Mouse (Mus musculus) kidney, adult 8-10 months (tissue): Measurements from ENCODE around the gene Isg20l2.
"Not testable (repeated sequence)": the region's sequence is repeated elsewhere in the genome, so short reads cannot be mapped to it uniquely, and the experiment has no call there.

Experiments used
- DNase-seq, 2 experiments: peaks; one replicate each; pipeline ENCODE4 v3.0.0; 2022

The Isg20l2 gene

DNA sequence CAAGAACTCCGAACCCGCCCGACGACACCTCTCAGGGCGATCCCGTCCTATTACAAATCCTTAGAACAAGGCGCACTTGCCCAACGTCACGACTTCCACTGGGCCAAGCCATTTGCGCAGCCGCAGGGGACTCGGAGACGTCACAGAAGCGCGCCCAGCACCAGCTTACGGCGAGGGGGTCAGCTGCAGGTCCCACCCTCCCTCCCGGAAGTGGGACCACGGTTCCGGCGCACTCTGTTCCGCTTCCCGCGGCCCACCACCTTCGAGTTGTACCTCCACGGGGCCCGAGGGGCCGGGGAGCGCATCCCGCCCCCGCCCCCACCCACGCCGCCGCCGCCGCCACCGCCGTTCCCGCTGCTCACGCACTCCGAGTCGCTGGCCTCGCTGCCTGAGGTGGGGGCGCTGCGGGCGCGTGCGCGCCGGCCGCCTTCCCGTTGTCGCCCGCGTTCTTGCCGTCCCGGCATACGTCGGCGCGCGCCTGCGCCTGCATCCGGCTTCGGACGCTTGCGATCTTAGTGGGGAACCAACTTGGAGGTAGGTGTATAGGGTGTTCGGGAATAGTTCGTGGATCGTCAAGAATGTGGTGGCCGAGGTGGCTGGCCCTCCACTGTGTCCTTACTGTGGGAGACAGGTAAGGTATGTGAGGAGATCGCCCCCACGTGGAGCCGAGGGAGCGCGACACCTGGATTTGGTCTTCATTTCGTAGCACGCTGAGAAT, at the start of gene Isg20l2, which contains the start of gene Rrnad1:
Gene Isg20l2 (plus strand): TSS at position 237 of the 718 bp plus-strand sequence.
Gene Rrnad1 (minus strand): TSS at position 640 of the 718 bp plus-strand sequence.
- DNase-seq: peak; percentile 96 to 97

DNA sequence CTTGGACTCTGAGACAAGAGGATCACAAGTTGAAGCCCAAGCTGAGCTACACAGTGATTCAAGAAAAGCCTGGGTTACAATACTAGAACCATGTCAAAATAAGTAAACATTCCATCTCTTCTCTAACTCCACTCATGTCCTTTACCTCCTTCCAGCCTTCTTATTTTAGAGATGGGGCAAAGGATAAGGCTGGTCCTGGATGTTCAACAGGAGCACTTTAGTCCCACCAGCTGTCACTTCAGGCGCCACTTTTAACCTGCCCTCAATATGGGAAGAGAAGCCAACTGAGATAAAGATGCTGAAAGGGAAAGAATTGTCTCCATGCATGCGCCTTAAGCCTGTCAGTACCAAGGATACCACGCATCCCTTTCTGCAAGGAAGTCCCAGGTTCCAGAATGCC, 45.8 kb upstream of the Isg20l2 start:
- DNase-seq: no peak

DNA sequence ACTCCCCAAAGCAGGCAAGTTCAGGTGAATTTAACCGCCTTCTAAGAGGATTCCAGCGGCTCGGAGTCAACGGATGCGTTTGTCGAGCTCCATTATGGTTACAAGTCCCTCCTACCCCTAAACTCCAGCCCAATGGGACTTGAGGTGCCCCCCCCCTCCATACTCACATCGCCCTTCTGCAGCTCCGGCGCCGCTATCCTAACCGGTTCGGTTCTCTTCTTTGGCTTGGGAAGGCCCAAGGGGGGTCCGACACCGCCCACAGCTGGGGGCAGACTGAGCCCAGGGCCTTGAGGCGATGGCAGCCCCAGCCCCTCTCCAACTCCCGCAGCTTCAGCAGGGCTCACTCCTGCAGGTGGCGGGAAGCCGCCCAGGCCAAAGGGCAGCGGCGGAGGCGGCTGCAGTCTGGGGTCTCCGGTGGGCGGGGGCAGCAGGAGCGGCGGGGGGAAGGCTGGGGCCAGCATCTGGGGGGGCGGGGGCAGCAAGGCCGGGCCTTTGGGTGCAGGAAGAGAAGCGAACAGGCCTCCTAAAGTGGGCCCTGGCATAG, 45.3 kb upstream of the Isg20l2 start:
- DNase-seq: peak in 1 of 2 experiments; percentile 35

DNA sequence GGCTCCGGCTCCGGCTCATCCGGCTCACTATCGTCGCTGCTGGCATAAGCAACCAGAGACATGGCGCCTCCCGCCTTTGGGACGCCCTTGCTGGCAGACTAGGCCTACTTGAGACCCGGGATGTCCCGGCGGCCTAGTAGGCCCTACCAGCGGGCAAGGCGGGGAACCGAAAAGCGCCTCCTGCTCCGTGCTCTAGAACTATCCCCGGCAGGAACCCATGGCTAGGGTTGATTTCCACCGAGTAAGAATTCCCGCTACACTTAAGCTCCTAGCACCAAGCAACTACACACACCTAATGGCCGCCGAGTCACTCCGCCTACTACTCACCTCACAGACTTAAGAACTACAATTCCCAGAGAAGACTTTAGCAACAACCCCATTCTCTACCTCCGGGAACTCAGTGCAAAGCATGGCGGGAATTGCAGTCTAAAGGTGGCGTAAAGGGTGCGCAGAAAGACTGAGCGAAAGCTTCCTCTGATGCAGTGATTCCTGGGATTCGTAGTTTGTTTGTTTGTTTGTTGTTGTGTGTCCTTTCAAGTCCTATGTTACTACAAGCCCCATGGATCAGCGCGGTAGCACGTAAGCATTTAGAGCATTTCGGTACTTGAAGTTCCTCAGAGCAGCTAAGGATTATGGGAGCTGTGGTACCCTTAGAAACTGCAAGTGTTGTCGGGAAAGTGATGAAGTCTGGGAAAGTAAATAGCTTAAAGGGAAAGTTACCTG, 44.7 kb upstream of the Isg20l2 start, which contains the start of gene Prcc:
Gene Prcc (minus strand): TSS at position 328 of the 723 bp plus-strand sequence.
- DNase-seq: peak; percentile 96 to 99

DNA sequence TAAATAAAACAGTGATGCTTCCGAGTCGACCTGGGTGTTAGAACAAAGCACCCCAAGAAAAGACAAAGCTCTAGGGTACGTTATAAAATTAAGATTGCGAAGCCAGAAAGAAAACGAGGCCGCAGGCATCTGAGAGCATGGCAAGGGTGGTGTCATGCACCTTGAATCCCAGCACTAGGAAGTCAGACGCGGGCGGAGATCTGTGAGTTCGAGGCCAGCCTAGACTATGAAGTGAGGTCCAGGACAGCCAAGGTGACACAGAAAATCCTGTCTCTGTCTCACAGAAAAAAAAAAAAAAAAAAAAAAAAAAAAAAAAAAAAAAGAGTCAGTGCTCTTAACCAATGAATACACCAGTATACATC, 44.1 kb upstream of the Isg20l2 start:
- no peak for DNase-seq

DNA sequence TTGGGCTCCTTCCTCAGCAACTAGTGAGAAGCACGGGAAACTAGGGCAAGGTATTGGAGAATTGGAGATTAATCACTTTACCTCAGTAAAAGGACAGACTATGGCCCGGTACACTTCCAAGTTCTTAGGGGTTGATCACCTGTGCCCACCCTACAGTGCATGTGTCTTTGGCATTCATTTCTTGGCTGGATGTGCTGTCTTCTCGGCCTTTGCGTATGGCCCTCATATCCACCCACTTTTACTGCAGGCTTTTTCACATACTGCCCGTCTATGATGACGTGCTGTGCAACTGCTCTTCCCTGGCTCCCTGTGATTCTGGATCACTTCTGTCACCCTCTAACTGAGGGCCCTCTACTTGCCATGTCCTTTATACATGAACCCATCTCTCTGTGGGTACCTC, 43.7 kb upstream of the Isg20l2 start:
- no peak for DNase-seq

DNA sequence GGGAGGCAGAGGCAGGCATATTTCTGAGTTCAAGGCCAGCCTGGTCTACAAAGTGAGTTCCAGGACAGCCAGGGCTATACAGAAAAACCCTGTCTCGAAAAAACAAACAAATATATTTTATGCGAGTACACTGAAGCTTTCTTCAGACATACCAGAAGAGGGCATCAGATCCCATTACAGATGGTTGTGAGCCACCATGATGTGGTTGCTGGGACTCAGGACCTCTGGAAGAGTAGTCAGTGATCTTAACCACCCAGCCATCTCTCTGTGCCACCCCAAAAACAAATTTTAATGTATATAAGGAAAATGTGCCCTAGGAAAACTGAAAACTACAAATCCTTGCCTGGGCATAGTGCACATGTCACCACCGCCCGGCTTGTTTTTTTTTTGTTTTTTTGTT, 42.7 kb upstream of the Isg20l2 start:
- not testable (repeated sequence) for DNase-seq

DNA sequence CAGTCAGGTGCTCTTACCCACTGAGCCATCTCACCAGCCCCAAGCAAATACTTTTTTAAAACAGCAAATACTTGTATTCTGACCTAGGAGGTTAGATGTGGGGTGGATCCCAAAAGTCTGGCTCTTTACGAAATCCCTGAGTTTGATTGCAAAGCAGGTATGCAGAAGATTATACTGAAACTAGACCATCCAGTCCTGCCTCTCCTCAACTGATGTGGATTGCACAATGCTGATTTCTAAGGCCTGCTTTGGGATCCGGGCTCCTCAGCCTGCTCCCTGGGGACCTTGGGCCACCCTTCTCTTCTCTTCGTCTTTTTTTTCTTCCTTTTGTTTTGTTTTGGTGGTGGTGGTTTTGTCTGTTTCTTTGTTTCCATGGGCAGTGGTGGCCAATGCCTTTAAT, 38.6 kb upstream of the Isg20l2 start:
- DNase-seq: no peak

DNA sequence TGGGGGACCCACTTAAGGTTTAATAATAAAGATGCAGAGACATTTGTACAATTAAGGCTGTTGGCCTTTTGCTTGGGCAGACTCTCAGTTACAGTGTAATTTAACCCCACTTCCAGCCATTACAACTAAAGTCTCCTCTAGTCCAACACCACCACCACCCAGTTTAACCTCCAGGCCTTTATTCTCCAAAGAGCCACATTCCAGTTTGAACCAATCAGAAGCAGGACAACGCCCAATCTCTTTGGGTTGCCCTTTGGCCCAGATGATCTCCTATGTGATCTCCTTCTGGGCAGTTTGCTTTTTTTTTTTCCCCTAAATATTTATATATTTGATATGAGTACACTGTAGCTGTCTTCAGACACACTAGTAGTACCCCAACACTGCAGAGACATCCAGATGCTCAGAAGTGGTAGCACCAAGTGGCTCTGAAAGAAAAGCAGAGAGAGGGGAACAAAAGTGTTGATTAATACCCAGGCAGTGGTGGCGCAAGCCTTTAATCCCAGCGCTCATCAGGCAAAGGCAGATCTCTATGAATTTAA, 36.7 kb upstream of the Isg20l2 start:
- DNase-seq: no peak

DNA sequence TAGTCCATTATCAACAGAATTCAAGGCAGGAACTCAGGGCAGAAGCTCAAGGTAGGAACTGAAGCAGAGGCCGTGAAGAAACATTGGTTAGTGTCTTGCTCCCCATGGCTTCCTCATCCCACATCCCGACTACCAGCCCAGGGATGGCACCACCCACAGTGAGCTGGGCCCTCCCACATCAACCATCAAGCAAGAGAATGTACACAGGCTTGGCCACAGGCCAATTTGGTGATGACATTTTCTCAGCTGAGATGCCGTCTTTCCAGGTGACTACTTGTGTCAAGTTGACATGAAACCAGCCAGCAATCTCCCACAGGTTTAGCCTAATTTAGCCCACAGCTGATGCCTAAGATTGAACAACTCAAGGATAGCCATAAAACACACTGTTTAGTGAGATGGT, 30.8 kb upstream of the Isg20l2 start:
- no peak for DNase-seq

DNA sequence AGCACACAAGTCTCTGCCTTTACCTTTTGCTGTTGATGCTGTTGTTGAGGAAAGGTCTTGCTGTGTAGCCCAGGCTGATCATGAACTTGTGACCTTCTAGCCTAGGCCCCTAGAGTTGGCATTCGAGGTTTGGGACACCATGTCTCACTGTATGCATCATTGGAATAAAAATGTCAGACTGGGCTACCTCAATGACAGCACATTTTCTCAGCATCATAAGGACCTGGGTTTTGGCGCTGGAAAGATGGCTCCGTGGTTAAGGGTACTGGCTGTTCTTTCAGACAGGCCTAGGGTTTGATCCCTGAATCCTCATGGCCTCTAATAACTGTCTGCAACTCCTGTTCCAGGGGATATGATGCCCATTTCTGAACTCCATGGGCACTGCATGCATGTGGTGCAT, 30.3 kb upstream of the Isg20l2 start:
- DNase-seq: no peak

DNA sequence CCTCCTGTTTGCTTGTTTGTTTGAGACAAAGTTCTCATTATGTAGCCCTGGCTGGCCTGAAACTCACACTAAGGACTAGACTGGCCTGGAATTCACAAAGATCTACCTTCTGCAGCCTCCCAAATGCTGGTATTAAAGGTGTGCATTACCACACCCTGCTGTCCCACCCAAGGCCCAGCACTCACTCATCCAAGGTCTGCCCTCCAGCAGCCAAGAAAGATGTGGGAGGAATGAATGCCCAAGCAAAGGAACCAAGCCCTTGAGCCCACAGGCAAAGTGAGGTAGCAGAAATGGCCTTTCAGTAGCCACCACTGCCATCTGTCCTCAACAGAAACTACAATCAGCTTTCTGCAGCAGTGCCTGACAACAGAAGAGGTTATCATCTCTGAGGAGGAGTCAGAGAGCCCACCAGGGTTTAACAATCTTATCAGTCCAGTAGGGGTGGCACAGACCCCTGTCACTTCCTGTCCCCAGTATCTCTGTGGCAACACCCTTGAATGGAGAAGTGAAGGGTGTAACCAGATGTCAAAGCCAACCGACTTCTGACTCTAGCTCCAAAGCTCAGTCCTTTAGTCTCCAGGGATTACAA, 29.0 kb upstream of the Isg20l2 start:
- DNase-seq: no peak

DNA sequence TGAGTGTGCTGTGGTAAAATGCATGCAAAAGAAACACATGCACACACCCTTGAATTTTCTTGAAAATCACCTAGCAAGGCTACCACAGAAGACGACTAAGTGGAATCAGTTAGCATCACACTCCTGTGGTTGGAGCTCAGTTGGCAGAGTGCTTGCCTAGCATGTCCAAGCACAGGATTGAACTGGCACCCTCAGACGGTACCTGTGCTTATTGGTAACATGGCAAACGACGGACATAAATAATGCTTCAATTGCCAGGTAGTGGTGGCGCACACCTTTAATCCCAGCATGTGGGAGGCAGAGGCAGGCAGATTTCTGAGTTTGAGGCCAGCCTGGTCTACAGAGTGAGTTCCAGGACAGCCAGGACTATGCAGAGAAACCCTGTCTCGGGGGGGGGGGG, 28.2 kb upstream of the Isg20l2 start:
- DNase-seq: not testable (repeated sequence)

DNA sequence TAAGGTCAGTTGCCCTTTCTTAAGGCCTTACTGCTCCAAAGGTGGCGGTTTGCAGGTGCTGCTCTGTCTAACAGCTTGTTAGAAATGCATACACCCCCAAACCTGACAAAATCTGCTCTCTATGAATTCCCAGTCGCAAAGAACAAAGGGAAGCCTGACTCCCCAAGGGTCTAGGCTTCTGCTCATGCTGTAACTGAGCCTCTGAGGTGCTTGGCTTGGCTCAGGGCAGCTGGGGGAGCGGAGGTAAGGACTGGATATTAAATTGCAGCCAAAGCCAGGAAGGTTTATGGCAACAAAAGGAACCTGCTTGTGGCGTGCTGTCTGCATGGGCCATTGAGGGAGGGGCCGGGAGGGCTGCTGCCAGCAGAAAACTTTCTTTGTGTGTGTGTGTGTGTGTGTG, 26.3 kb upstream of the Isg20l2 start:
- no peak for DNase-seq

DNA sequence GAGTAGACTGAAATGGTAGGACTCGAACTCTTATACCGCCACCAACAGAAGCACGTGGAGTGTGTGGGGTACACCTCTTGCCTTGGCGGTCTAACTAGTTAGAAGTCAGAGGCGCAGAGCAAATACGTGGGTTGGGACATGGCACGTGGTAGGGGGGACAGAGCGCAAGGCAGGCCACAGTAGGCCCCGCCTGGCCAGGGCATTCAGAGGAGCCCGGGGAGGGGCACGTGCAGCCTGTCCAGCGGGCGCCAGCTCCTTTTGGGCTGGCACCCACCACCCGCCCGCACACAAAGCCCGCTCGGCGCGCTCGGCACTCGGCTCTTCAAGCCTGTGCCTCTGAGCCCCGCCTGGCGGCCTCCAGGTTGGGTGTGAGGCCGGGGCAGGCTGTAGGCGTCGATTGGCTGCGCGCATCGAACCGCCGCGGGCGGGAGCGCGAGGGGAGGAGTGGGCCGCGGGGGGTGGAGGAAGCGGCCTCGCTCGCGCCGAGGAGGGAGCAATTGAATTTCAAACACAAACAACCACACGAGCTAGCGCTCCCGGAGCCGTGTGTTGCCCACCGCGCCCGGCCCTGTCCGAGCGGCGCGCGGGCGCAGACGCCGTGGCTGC, 24.1 kb upstream of the Isg20l2 start, which contains the start of gene Hdgf:
Gene Hdgf (plus strand): TSS at position 442 of the 606 bp plus-strand sequence.
- DNase-seq: peak; percentile 94 to 95

DNA sequence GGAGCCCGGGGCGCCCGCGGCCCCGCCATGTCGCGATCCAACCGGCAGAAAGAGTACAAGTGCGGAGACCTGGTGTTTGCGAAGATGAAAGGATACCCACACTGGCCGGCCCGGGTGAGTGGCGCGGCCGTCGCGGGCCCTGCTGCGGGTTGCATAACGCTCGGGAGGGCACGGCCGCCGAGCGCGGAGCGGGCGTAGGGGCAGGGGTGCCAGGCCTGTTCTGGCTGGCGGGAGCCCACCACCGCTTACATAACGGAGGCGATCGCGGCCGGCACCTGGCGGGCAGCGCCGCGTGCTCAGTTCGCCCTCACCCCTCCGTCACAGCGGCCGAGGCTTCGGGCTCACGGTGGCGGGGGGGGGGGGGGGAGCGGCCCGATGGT, 23.5 kb upstream of the Isg20l2 start:
- peak; percentile 57 to 58 for DNase-seq

DNA sequence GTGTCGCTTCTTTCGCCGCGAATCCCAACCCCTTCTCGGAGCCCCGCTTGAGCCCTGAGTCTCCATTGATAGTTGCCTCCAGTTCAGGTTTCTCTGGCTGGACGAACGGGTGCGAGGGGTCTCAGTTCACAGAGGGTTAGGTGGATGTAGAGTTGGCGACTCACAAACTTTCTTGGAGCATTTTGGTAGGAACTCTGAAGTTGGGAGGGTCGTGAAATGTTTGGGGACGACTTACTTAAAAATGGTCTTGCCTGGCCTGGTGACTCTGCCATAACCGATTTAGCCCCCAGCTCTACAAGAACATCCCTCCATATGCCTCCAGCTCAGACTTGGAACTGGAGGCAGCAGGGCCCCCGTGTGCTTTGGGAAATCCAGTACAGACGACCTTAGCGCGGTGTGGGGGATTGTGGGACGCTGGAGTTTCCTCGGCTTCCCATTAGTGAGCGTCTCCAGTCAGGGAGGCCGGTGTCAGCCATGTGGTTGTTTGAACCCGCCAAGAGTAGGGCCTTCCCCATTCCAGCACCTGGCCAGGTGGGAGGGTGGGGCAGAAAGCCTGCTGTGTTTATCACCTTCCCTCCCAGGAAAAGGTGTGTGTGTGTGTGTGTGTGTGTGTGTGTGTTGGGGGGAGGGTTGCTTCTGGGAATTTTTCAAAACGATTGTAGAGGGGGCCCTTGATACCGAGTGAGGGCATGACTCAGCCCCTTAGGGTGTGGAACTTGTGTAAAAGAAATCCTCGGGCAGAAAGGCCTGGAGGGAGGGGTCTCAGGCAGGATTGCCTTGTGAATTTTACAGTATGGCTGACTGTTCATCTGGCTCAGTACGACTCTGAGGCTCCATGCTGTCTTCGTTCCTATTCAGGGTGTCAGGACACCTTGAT, 22.9 kb upstream of the Isg20l2 start:
- peak in 1 of 2 experiments; percentile 51 for DNase-seq

DNA sequence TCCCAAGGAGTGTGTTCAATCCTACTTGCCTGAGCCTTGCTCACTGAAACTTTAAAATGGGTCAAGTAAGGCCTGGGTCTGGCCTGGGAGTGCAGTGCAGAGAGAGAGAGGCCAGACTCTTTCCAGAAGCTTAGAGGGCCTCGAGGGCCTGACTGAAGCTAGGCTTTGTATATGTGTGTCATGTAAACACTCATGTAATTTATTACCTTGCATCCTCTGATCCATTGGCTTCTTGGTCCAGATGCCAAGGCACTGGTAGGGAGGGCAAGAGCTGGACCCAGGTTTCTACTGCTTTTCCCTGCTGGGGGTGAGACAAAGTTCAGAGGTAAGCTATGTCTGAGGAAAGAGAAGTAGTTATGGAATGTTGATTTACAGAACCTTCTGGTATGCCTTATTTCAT, 22.2 kb upstream of the Isg20l2 start:
- peak; percentile 45 to 72 for DNase-seq

DNA sequence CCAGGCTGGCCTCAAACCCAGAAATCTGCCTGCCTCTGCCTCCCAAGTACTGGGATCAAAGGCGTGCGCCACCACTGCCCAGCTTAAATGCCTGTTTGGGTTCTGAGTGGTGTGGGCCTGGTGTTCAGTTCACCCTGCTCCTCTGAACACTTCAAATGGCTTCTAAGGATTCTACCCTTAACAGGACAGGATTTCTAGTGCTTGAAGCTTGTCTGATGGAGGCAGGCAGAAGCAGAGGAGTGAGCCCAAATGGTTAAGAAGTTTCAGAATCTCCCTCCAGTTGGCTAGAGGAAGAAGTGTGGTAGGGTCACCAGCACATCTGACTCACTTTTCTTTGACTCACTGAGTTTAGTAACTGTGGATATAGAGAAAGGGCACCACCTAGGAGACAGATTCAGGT, 20.7 kb upstream of the Isg20l2 start:
- DNase-seq: no peak

DNA sequence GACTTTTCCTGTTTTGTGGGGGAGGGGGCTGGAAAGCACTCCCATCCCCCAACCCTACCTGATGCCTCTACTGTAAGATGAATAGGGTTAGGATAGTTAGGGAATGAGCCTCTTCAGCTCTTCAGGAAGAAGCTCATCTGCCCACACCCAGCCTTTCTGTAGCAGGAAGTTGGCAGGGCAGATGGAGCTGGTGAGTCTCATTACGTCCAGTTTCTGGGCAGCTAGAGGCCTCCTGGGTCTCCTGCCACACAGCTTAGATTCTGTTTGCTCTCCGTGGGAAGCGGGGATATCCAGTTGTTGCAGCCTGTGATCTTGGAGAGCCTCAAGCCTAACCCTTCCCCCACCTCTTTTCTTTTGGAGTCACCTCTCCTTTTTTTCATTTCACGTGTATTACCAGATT, 20.2 kb upstream of the Isg20l2 start:
- DNase-seq: no peak

DNA sequence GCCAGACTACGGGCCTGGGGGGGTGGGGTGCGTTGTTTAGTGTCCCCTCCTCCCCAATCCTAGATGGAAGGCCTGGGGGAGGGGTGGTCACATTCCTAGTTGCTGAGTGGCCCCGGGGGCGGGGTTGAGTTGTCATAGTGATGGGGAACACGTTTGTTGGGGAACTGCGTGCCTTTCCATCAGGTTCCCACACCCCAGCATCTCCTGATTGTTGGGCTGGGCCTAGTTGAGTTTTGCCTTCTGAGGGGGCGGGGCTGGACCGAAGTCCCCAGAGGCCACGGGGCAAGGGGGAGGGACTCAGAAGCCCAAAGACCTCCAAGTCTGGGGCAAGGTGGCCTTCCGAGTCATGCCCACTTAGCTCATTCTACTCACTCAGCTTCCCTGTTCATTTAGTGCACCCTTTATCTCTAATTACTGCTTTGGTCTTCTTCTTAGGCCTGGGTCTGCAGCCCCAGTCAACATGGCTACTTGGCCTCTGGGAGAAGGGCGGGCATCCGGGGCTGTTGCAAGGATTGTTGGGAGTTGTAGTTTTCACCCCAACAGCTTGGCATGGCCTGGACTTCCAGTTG, 19.5 kb upstream of the Isg20l2 start:
- DNase-seq: peak; percentile 91 to 92
